Mouse (Mus musculus): ENCODE measurements around the gene Gdap2. TPM values are rescaled to one million over a fixed set of nuclear protein-coding genes. Genes with fewer than 3 reads are reported as not detected.

The Gdap2 gene
- polyA plus RNA-seq, 1 experiment from 2014 or later = 31.2 TPM

- Histone ChIP-seq H3K4me2 (replicated peaks; ENCODE audit: low read depth, low read length) (no peak overlapping the region), H3K36me3 (ENCODE audit: insufficient read depth, low read length) (no peaks in the 10 kb centered on the region), H3K27me3 (ENCODE audit: insufficient read depth, low read length) (no peaks in the 10 kb centered on the region), H3K4me3 (ENCODE audit: low read length) (no peak overlapping the region), H3K9me3 (ENCODE audit: low read length) (no peaks in the 10 kb centered on the region), H3K9ac (replicated peaks; ENCODE audit: low read length) (no peak overlapping the region), H3K27ac (ENCODE audit: low read length) (no peak overlapping the region), H3K4me1 (ENCODE audit: insufficient read depth, low read length) (no peaks in the 10 kb centered on the region)
- ATAC-seq (ENCODE audit: low FRiP score, low TSS enrichment) = no peak
Observed at GRCm38 (mm10) chr3:100236725-100237436, 74.7 kb downstream of the Gdap2 start.

- Histone ChIP-seq H3K9me3 (ENCODE audit: low read length) (no peaks in the 10 kb centered on the region), H3K4me2 (replicated peaks; ENCODE audit: low read depth, low read length) (no peak overlapping the region), H3K27me3 (ENCODE audit: insufficient read depth, low read length) (no peaks in the 10 kb centered on the region), H3K9ac (replicated peaks; ENCODE audit: low read length) (no peak overlapping the region), H3K36me3 (ENCODE audit: insufficient read depth, low read length) (no peaks in the 10 kb centered on the region), H3K4me3 (ENCODE audit: low read length) (no peak overlapping the region), H3K27ac (ENCODE audit: low read length) (no peak overlapping the region), H3K4me1 (ENCODE audit: insufficient read depth, low read length) (no peaks in the 10 kb centered on the region)
- ATAC-seq (ENCODE audit: low FRiP score, low TSS enrichment) = no peak
- 73% methylated on average over 4 of the region's 4 CpGs for WGBS
Observed at GRCm38 (mm10) chr3:100242230-100242629, 80.0 kb downstream of the Gdap2 start.

- H3K36me3 ChIP-seq (ENCODE audit: insufficient read depth, low read length) = no peaks in the 10 kb centered on the region
- H3K9ac ChIP-seq (replicated peaks; ENCODE audit: low read length) = no peak overlapping the region
- no peak overlapping the region for H3K27ac ChIP-seq (ENCODE audit: low read length)
- H3K27me3 ChIP-seq (ENCODE audit: insufficient read depth, low read length) = no peaks in the 10 kb centered on the region
- no peaks in the 10 kb centered on the region for H3K4me1 ChIP-seq (ENCODE audit: insufficient read depth, low read length)
- no peak overlapping the region for H3K4me3 ChIP-seq (ENCODE audit: low read length)
- no peak for ATAC-seq (ENCODE audit: low FRiP score, low TSS enrichment)
- WGBS = 44% methylated on average over 4 of the region's 4 CpGs
- no peak overlapping the region for H3K4me2 ChIP-seq (replicated peaks; ENCODE audit: low read depth, low read length)
- H3K9me3 ChIP-seq (ENCODE audit: low read length) = no peaks in the 10 kb centered on the region
Observed at GRCm38 (mm10) chr3:100246286-100246825, 84.2 kb downstream of the Gdap2 start.

Other genes starting within 250 kb of the Gdap2 start
- 53.7 and 55.2 TPM in 2 replicates for gene Wdr3, start within 50 bp of the Gdap2 start, polyA plus RNA-seq (2015; fragmentation: Nextera tagmentation; extraction: Ambion mirVana)

All from kidney, embryonic 16.5 days (tissue).